Mouse (Mus musculus) lung, adult 18-20 months (tissue): ENCODE results near the gene Kalrn.

Source experiments
- DNase-seq, 2 experiments: peaks; one replicate each; pipeline ENCODE4 v3.0.0; 2022; ENCODE audit warnings: mixed read lengths in 2 of 2

Kalrn gene

GRCm38 (mm10) chr16:33954793-33955192, 618.5 kb downstream of the Kalrn start:
- no peak for DNase-seq

GRCm38 (mm10) chr16:33953008-33953407, 620.3 kb downstream of the Kalrn start:
- DNase-seq: no peak

DNA sequence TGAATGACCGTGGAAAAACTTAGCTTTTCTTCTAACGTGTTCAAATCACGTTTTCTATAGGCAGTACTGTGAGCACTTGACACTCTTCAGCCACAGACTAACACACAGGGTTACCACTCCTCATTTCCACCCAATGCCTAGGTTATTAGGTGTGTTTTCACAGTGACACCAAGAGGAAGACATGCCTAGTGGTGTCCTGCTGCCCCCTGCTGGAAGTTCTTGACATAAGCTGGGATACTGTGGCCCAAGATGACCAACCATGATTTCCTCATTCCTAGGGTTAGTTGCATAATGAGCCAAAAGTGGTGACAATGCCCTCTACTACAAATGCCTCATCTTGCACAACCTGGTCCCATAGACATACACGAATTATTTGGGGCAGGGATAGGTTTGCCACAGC, 622.5 kb downstream of the Kalrn start:
- peak; percentile 88 to 92 for DNase-seq

DNA sequence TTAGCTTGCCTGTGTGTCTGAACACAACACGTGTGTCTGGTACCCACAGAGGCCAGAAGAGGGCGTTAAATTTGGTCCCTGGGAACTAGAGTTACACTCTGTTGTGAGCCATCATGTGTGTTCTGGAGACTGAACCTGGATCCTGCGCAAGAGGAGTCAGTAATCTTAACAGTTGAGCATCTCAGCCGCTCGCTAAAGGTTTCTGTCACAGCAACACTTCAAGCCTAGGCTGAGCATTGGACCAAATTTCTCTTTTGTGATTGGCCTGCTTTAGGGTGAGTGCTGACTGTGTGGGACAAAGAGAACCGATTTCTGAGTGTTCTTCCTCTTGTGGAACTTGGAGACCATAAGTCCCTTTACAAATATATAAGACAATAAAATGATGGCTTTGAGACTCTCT, 622.9 kb downstream of the Kalrn start:
- DNase-seq: no peak

DNA sequence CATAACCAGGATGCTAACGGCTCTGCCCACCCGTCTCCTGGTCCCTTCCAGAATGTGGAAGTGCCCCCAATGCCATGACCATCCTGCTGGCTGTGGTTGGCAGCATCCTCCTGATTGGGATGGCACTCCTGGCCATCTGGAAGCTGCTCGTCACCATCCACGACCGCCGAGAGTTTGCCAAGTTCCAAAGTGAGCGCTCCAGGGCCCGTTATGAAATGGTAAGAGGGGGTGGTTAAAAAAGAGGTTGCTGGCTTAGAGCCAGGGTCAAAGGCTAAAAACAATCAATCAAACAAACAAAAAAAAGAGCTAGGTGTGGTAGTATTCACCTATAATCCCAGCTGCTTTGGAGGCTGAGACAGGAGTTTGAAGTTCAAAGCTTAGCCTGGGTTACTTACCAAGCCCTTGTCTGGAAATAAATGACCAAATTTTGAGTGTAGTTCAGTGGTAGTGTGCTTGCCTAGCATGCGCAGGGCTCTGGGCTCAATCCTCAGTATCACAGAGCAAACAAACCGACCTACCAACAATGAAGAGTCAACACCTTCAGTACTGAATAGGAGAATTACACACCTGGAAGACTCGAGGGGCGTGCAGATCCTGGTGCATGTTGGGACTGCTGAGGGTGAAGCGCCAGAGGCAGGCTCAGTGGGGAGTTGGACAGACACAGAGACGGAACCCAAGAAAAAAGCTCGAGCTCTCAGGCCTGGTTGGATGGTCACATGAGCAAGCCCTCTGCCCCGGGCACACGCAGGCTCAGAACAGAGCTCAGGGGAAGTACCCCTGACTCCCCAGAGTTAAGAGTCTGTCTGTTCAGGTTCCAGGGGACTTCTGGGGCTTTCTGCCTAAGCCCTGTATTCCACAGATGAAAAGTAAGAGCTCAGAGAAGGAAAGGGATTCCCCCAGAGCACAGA, 625.4 kb downstream of the Kalrn start:
- no peak for DNase-seq

GRCm38 (mm10) chr16:33946021-33946420, 627.3 kb downstream of the Kalrn start:
- DNase-seq: no peak

DNA sequence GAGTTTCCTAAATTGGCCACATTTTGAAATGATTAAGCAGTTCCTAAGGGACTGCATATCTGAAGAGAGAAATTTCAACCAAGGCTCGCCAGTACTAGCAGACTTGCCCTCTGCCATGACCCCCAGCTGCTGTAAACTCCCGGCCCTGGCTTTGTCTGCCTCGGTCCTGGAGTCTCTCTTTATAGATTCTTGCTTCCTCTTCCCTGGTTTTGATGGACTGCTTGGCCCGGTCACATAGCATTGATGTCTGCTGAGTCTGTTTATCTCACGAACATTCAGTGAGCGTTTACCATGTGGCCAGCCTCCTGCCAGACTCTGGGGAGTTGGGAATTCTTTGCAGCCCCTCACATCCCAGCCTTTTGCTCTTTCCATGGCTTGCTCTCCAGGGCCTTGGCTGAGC, 628.6 kb downstream of the Kalrn start:
- no peak for DNase-seq

- no peak for DNase-seq
These were observed 629.2 kb downstream of the Kalrn start for GRCm38 (mm10) chr16:33944126-33944525.

DNA sequence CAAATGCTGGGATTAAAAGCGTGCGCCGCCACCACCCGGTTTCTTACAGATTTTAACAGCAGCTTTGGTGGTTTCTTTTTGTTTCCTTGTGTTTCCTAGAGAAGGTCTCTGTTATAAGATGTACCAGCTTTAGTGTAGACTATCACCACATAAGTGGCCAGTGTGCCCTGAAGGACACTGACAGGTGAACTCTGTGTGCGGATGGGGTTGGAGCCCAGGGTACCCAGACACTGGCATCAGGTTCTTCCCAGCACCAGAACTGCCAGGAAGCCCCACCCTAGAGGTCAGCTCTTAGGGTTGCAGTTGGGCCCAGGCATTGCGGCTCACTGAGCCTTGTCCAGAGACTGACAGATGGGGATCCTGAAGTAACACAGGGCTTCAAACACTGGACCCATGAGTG, 629.9 kb downstream of the Kalrn start:
- DNase-seq: no peak

DNA sequence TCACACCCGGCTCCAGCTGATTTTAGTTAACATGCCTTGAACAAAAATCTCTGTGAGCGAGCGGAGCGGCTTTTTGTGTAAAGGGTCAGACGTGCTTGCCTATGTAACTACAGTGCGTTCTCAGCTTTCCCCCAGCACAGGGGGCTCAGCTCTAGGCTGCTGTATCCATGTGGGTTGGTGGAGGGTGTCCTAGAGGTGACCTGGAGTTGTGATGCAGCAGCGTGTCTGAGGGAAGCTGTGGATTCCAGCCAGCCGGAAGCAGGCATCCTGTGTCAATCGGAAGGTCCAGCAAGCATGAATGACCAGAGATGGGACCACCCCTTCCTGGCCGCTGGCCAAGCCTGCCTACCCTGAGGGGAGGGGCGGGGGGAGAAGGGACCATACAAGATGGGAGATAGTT, 631.0 kb downstream of the Kalrn start:
- peak; percentile 24 to 58 for DNase-seq

GRCm38 (mm10) chr16:33941271-33941781, 632.0 kb downstream of the Kalrn start:
- DNase-seq: peak; percentile 35 to 48

GRCm38 (mm10) chr16:33940095-33940494, 633.2 kb downstream of the Kalrn start:
- DNase-seq: no peak

- no peak for DNase-seq
These were observed 633.7 kb downstream of the Kalrn start for GRCm38 (mm10) chr16:33939636-33940035.

GRCm38 (mm10) chr16:33939133-33939531, 634.2 kb downstream of the Kalrn start:
- DNase-seq: no peak

GRCm38 (mm10) chr16:33938311-33939132, 634.8 kb downstream of the Kalrn start:
- no peak for DNase-seq

DNA sequence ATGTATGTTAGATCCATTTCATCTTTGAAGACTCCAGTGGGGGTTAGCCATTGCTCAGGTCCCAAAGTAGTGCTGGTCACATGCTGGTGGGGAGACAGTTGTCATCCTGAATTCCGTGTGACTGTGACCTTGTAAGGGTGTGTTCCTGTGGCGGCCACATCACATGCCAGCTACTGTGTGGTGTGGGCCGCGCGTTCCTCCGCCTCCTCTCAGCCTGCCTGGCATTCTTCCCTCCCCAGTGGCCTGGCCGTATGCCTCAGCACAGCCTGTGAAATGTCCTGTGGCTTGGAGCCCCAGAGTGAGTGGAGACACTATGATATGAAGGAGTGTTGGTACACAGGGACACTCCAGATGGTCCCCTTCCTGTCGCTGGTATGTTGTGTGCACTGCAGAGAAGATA, 635.8 kb downstream of the Kalrn start:
- DNase-seq: peak; percentile 72 to 80

DNA sequence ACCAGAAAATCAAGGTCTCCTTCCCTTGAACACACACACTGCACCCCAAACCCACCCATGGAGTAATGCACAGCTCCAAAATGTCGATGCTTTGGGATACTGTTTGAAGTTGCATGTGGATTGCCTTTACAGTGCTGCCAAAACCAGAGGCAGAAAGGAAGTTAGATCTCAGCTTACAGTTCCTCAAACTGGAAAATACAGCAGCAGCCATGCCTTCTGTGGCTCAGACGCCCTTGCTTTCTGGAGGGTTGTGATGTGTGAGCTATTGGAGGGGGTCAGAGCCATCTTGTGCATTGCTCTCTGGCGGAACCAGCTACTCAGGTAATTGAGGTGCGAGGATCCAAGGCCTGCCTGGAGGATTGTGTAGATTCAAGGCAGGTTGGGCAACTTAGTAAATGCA, 636.4 kb downstream of the Kalrn start:
- DNase-seq: no peak

DNA sequence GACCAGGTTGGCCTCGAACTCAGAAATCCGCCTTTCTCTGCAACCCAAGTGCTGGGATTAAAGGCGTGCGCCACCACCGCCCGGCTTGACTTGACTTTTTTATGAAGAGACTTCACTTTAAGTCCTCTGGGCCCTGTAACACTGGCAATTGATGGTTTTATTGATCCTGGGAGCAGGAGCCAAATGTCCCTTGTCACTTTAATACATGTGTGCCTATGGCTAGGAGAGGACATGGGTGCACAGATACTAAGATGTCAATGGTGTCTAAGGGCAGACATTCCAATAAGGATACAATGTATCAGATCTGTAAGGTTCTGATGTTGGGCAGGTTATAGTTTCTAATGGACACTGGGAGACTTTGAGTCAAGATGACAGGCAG, 637.9 kb downstream of the Kalrn start:
- DNase-seq: no peak

GRCm38 (mm10) chr16:33934701-33935406, 638.5 kb downstream of the Kalrn start:
- DNase-seq: peak in 1 of 2 experiments; percentile 38

- peak; percentile 65 for DNase-seq
These were observed 639.9 kb downstream of the Kalrn start for GRCm38 (mm10) chr16:33933411-33933810.

GRCm38 (mm10) chr16:33932126-33932525, 641.2 kb downstream of the Kalrn start:
- DNase-seq: peak; percentile 38 to 47

- DNase-seq: peak; percentile 36 to 55
These were observed 641.6 kb downstream of the Kalrn start for GRCm38 (mm10) chr16:33931682-33932081.

GRCm38 (mm10) chr16:33930785-33931184, 642.5 kb downstream of the Kalrn start:
- no peak for DNase-seq
